Mouse (Mus musculus) embryonic facial prominence, embryonic 13.5 days (tissue): Measurements from ENCODE around the gene Atmin. TPM values are rescaled to one million over a fixed set of nuclear protein-coding genes. Genes with fewer than 3 reads are reported as not detected.

Experiments
- ATAC-seq: fragments of 200-750 bp; cut with Nextera tagmentation; 2 replicates; pipeline ENCODE4 v1.8.0; 2017; ENCODE audit warnings: low read depth; ENCODE audit not compliant: insufficient number of reproducible peaks, insufficient read depth, low FRiP score, low TSS enrichment
- H3K27ac ChIP-seq: fragments of 300-500 bp; sonication (generic); 2 replicates; pipeline ENCODE4 v1.5.1; 2015; ENCODE audit warnings: moderate library complexity, mild to moderate bottlenecking, inconsistent platforms
- H3K27me3 ChIP-seq: fragments of 300-500 bp; sonication (generic); 2 replicates; pipeline ENCODE4 v1.6.1; 2015; ENCODE audit warnings: mild to moderate bottlenecking, inconsistent platforms
- H3K36me3 ChIP-seq: fragments of 300-500 bp; sonication (generic); 2 replicates; pipeline ENCODE4 v1.6.1; 2015; ENCODE audit warnings: mild to moderate bottlenecking, inconsistent platforms
- H3K4me1 ChIP-seq: fragments of 300-500 bp; sonication (generic); 2 replicates; pipeline ENCODE4 v1.6.1; 2015; ENCODE audit warnings: inconsistent platforms
- H3K4me2 ChIP-seq: fragments of 300-500 bp; sonication (generic); 2 replicates; pipeline ENCODE4 v1.6.1; 2015; ENCODE audit warnings: moderate library complexity, mild to moderate bottlenecking, inconsistent platforms
- H3K4me3 ChIP-seq: fragments of 300-500 bp; sonication (generic); 2 replicates; pipeline ENCODE4 v1.5.1; 2015; ENCODE audit warnings: mild to moderate bottlenecking, inconsistent platforms
- H3K9ac ChIP-seq: fragments of 300-500 bp; sonication (generic); 2 replicates; pipeline ENCODE4 v1.6.1; 2015; ENCODE audit warnings: mild to moderate bottlenecking, inconsistent platforms
- H3K9me3 ChIP-seq: fragments of 300-500 bp; sonication (generic); 2 replicates; pipeline ENCODE4 v1.6.1; 2016; ENCODE audit warnings: inconsistent platforms
- WGBS: fragments of 180-500 bp; shearing (Covaris S2); methylation state at CpG from one replicate; pipeline ENCODE4 v1.1.7; 2015; ENCODE audit warnings: mixed read lengths; 5-methylcytosine and 5-hydroxymethylcytosine counted together
- polyA plus RNA-seq: library from polyadenylated mRNA; unstranded; fragments of >200 nt; fragmentation: Nextera tagmentation; extraction: Ambion mirVana; gene quantifications from 2 replicates; pipeline ENCODE4 v1.2.1, GENCODE M21; 2015

The Atmin gene
- polyA plus RNA-seq, 1 experiment from 2014 or later = 9.0 TPM

- Histone ChIP-seq H3K4me1 (peaks cover 10% of the 10 kb centered on the region), H3K4me3 (peak within 1 kb of the TSS; percentile 75), H3K9ac (peak within 1 kb of the TSS; percentile 79), H3K9me3 (no peaks in the 10 kb centered on the region), H3K36me3 (peaks cover 7% of the 10 kb centered on the region; the same call in 1 of the 2 replicates), H3K4me2 (peak within 1 kb of the TSS; percentile 91), H3K27ac (peak within 1 kb of the TSS; percentile 68), H3K27me3 (peaks cover 5% of the 10 kb centered on the region; the same call in 1 of the 2 replicates)
- under 1% methylated on average over 56 of the region's 56 CpGs for WGBS
- peak; percentile 100 for ATAC-seq
Observed at GRCm38 (mm10) chr8:116993095-116993867, 50.1 kb downstream of the Atmin start, which contains the start of gene Gcsh. Gene Gcsh, minus strand, starts transcription at chr8:116993537.

GRCm38 (mm10) chr8:116994016-116994716 is 51.0 kb downstream of the Atmin start:
- Histone ChIP-seq H3K9ac (peak overlapping the region; percentile 69), H3K4me3 (peak overlapping the region; percentile 75), H3K27me3 (peaks cover 5% of the 10 kb centered on the region; the same call in 1 of the 2 replicates), H3K4me2 (peak overlapping the region; percentile 91), H3K9me3 (no peaks in the 10 kb centered on the region), H3K27ac (peak overlapping the region; percentile 68; the same call in 1 of the 2 replicates), H3K4me1 (peaks cover 10% of the 10 kb centered on the region), H3K36me3 (peaks cover 7% of the 10 kb centered on the region; the same call in 1 of the 2 replicates)
- WGBS = 61% methylated on average over 11 of the region's 11 CpGs
- no peak for ATAC-seq

Other genes with a start within 250 kb of the Atmin start
- 9.1 and 10.3 TPM in 2 replicates for gene Cdyl2, start 210.4 kb upstream of the Atmin start, polyA plus RNA-seq
- 78.7 and 80.7 TPM in 2 replicates for gene Cmc2, start 21.9 kb upstream of the Atmin start, polyA plus RNA-seq
- gene Cenpn, start 21.7 kb upstream of the Atmin start, polyA plus RNA-seq = 42.6 and 44.5 TPM in 2 replicates
- 2.4 and 2.7 TPM in 2 replicates for gene 1700030J22Rik, start 35.6 kb downstream of the Atmin start, polyA plus RNA-seq
- 116 and 123 TPM in 2 replicates for gene Gcsh, start 50.1 kb downstream of the Atmin start, polyA plus RNA-seq
- 0.06 TPM in 1 of 2 replicates, not detected in the other for gene Pkd1l2, start 139.1 kb downstream of the Atmin start, polyA plus RNA-seq
- 0.22 and 0.33 TPM in 2 replicates for gene Bco1, start 152.5 kb downstream of the Atmin start, polyA plus RNA-seq
- 2.8 and 3.0 TPM in 2 replicates for gene Gan, start 214.7 kb downstream of the Atmin start, polyA plus RNA-seq